Mouse (Mus musculus) heart, postnatal 0 days (tissue): ENCODE measurements around the gene Tmem129. TPM values are rescaled to one million over a fixed set of nuclear protein-coding genes. Genes with fewer than 3 reads are reported as not detected.

ENCODE experiments used
- ATAC-seq: fragments of 200-750 bp; cut with Nextera tagmentation; 2 replicates; pipeline ENCODE4 v1.8.0; 2017; ENCODE audit warnings: low read depth, moderate number of reproducible peaks, moderate library complexity; ENCODE audit not compliant: insufficient read depth
- DNase-seq: peaks from one replicate; pipeline ENCODE4 v3.0.0-alpha.2; 2016; ENCODE audit warnings: low spot score
- H3K27ac ChIP-seq: fragments of 300-500 bp; sonication (generic); 2 replicates; pipeline ENCODE4 v1.5.1; 2014; ENCODE audit warnings: low read depth, mild to moderate bottlenecking
- H3K27me3 ChIP-seq: fragments of 300-500 bp; sonication (generic); 2 replicates; pipeline ENCODE4 v1.6.1; 2014; ENCODE audit warnings: low read length, mixed read lengths; ENCODE audit not compliant: control insufficient read depth, insufficient read depth
- H3K36me3 ChIP-seq: fragments of 300-500 bp; sonication (generic); replicated peaks from 2 replicates; pipeline ENCODE4 v1.6.1; 2014; ENCODE audit warnings: low read length, mixed read lengths; ENCODE audit not compliant: control insufficient read depth, insufficient read depth
- H3K4me1 ChIP-seq: fragments of 300-500 bp; sonication (generic); 2 replicates; pipeline ENCODE4 v1.6.1; 2014; ENCODE audit warnings: antibody characterized with exemption; ENCODE audit not compliant: control insufficient read depth, insufficient read depth
- H3K4me2 ChIP-seq: fragments of 300-500 bp; sonication (generic); 2 replicates; pipeline ENCODE4 v1.6.1; 2014; ENCODE audit warnings: low read depth, mild to moderate bottlenecking, low read length, moderate library complexity
- H3K4me3 ChIP-seq: fragments of 300-500 bp; sonication (generic); 2 replicates; pipeline ENCODE4 v1.5.1; 2014; ENCODE audit warnings: low read depth, low read length
- H3K9ac ChIP-seq: fragments of 300-500 bp; sonication (generic); replicated peaks from 2 replicates; pipeline ENCODE4 v1.6.1; 2014; ENCODE audit warnings: low read depth, low read length, mixed read lengths
- H3K9me3 ChIP-seq: fragments of 300-500 bp; sonication (generic); replicated peaks from 2 replicates; pipeline ENCODE4 v1.6.1; 2016; ENCODE audit warnings: low read length; ENCODE audit not compliant: control insufficient read depth
- CTCF ChIP-seq: IDR thresholded peaks from 2 replicates; pipeline ENCODE4 v1.5.1; 2016; ENCODE audit warnings: antibody characterized with exemption, control low read depth, low read depth
- EP300 ChIP-seq: IDR thresholded peaks from 2 replicates; pipeline ENCODE4 v1.6.1; 2016; ENCODE audit warnings: antibody characterized with exemption, low read depth
- WGBS: fragments of 180-500 bp; shearing (Covaris S2); extraction: QIAGEN DNeasy Blood & Tissue Kit; methylation state at CpG from one replicate; pipeline ENCODE4 v1.1.7; 2014; 5-methylcytosine and 5-hydroxymethylcytosine counted together
- polyA plus RNA-seq: library from polyadenylated mRNA; unstranded; fragments of >200 nt; fragmentation: Nextera tagmentation; extraction: Ambion mirVana; gene quantifications from 2 replicates; pipeline ENCODE4 v1.2.1, GENCODE M21; 2015
- total RNA-seq: library from RNA; depleted of rRNA; stranded (reverse); fragments of >200 nt; gene quantifications from 2 replicates; pipeline ENCODE4 v1.2.3, GENCODE M21; 2014; ENCODE audit warnings: low replicate concordance

The Tmem129 gene
- total and polyA plus RNA-seq, 2 experiments from 2014 or later = 23.8 to 57.9 TPM

DNA sequence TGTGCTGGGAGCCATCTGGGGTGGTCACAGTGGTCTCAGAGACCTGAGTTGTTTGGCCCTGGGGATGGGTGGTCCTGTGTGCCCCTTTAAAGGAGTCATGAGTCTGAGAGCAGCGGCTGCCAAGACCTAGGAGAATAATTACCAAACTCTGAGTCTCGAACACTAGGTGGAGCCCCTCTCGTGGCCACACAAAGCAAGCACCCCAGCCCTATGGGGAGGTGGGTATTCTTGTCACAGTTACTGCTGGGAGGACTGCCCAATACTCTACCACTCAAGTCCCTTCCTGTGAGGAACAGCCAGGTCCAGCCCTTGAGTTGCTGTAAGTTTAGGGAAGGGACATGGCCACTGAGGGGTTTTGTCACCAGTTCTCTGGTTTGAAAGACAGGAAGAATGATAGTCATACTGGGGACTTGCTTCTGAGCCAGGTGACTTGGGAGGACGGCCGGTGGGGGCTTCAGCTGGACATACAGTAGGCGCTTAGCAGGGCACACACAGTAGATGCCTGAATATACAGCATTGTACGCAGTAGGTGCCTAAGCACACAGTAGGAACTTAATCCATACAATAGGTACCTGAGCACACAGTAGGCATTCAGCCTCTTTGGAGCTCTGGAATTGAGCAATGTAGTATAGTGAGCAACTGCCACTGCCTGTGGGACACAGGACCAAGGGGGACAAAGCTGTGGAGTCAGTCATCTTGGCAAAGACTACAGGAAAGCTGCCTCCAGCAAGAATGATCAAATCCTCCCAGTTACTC is 25.9 kb upstream of the Tmem129 start:
- peak; percentile 71 for ATAC-seq
- TF ChIP-seq CTCF = peak; percentile 71
- no peak for TF ChIP-seq EP300
- H3K4me1 ChIP-seq = peaks cover 11% of the 10 kb centered on the region; the same call in 1 of the 2 replicates
- 39% methylated on average over 7 of the region's 7 CpGs for WGBS
- H3K36me3 ChIP-seq = no peaks in the 10 kb centered on the region
- no peaks in the 10 kb centered on the region for H3K9me3 ChIP-seq
- no peak overlapping the region for H3K4me3 ChIP-seq
- no peaks in the 10 kb centered on the region for H3K27me3 ChIP-seq
- no peak overlapping the region for H3K9ac ChIP-seq
- H3K27ac ChIP-seq = no peak overlapping the region
- peak; percentile 49 for DNase-seq
- H3K4me2 ChIP-seq = no peak overlapping the region

DNA sequence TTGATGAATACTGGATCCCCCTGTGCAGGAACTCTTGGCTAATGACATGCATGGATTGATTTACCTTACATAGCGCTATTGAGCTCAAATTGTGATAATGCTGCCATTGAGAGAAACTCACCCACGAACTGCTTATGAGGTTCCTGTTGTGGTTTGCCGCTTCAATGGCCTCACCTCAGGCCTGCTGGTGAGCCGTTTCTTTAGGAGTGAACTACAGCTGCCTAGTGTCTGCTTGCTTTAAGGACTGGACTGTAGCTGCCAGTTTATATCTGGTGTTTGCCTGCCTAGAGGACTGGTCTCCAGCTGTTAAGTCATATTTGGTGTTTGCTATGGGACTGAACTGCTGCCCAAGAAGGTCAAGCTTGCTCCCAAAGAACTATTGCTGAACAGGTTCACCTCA is 24.7 kb upstream of the Tmem129 start:
- TF ChIP-seq CTCF (no peak), EP300 (no peak)
- H3K4me2 ChIP-seq = no peak overlapping the region
- DNase-seq (no peak), ATAC-seq (no peak)
- H3K9me3 ChIP-seq = no peaks in the 10 kb centered on the region
- H3K4me1 ChIP-seq = peaks cover 3% of the 10 kb centered on the region; the same call in 1 of the 2 replicates
- H3K4me3 ChIP-seq = no peak overlapping the region
- 82% methylated on average over 4 of the region's 4 CpGs for WGBS
- no peaks in the 10 kb centered on the region for H3K27me3 ChIP-seq
- H3K36me3 ChIP-seq = no peaks in the 10 kb centered on the region
- no peak overlapping the region for H3K27ac ChIP-seq
- H3K9ac ChIP-seq = no peak overlapping the region

DNA sequence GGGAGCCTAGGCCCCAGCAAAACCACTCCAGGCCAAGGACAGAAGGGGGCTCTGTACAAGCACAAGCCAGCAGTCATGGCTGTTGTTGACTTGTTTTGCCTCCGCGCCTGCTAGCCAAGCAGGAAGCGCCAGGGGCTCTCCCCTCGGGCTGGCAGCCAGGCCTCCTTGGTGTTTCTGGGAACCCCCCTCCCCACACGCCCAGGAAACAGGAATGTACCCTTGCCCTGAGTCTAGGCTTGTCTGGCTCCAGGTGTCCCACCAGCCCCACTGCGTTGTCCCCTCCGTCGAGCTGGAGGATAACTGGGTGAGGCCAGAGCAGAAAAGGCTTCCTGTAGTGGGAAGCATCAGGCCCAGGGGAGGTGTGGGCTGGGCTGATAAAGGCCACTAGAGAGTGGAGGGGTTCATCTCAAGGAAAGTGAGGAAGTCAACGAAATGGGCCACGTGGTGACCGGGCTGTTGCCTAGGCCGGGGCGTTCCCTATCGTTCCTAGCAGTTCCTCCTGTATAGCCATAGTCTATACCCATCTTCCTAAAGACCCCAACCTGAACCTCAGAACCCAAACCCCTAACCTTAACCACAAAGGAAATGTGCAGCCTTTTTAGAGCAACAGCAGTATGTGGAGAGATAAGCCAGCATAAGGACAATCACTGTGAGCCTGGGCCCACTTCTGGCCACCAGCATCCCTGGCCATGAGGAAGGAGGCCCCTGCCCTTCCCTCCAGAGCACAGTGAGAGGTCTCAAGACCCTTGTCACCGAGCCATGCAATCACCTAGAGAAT is 23.6 kb upstream of the Tmem129 start:
- Histone ChIP-seq H3K4me3 (no peak overlapping the region), H3K9ac (no peak overlapping the region), H3K27ac (no peak overlapping the region; the same call in 1 of the 2 replicates), H3K9me3 (no peaks in the 10 kb centered on the region), H3K36me3 (no peaks in the 10 kb centered on the region), H3K4me1 (no peaks in the 10 kb centered on the region), H3K4me2 (no peak overlapping the region), H3K27me3 (no peaks in the 10 kb centered on the region)
- DNase-seq (no peak), ATAC-seq (no peak)
- TF ChIP-seq CTCF = no peak
- TF ChIP-seq EP300 = no peak
- WGBS = 54% methylated on average over 15 of the region's 15 CpGs

DNA sequence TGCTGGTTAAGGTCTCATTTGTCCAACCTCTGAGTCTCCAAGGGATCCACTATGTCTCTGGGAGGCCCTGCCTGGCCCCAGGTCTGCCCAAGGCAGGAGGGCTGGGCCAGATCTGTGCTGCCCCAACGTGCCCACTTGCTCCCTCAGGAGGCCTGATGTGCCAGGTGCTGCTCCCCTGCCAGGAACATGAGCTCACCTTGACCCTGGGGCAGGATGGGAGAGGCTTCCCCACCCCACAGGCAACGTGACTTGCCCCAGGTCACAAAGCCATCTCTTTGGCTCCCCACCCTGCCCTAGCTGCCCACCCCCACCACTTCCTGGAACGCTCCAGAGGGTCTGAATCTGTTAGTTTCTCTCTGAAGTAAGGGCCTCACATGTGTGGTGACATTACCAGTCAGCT is 22.8 kb upstream of the Tmem129 start:
- Histone ChIP-seq H3K4me3 (no peak overlapping the region), H3K27ac (no peak overlapping the region), H3K9ac (no peak overlapping the region), H3K9me3 (no peaks in the 10 kb centered on the region), H3K4me2 (no peak overlapping the region), H3K4me1 (no peaks in the 10 kb centered on the region), H3K27me3 (no peaks in the 10 kb centered on the region), H3K36me3 (no peaks in the 10 kb centered on the region)
- ATAC-seq (no peak), DNase-seq (no peak)
- TF ChIP-seq EP300 = no peak
- TF ChIP-seq CTCF = no peak
- 48% methylated on average over 3 of the region's 3 CpGs for WGBS

DNA sequence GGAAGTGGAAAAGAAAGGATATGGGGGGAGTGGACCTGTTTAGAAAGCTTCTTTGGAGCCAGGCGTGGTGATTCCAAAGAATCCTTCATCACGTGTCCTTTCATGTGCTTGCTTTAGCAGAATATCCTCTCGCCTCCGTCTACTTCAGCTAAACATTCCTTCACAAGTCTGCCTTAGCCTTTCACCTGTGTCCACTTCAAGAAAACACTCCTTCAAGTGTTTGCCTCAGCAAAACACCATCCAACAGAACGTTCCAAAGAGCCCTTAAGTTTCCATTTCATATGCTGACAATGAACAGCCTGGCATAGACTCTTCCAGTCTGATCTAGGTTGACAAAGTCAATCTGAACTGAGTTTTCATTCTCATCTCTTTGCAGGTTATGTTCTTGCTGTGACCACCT is 20.0 kb upstream of the Tmem129 start:
- Histone ChIP-seq H3K4me3 (no peak overlapping the region), H3K27me3 (no peaks in the 10 kb centered on the region), H3K27ac (no peak overlapping the region), H3K36me3 (0 out of 2 replicates have a peak, but pooled peaks cover 3% of the 10 kb centered on the region), H3K9ac (no peak overlapping the region), H3K4me2 (no peak overlapping the region), H3K4me1 (peaks cover 5% of the 10 kb centered on the region; the same call in 1 of the 2 replicates), H3K9me3 (no peaks in the 10 kb centered on the region)
- 68% methylated on average over 5 of the region's 5 CpGs for WGBS
- no peak for ATAC-seq
- no peak for DNase-seq
- TF ChIP-seq CTCF = no peak
- no peak for TF ChIP-seq EP300
